Mouse (Mus musculus) spleen, postnatal 4 days (tissue): ENCODE data around the gene Arhgef25.

Experiments
- DNase-seq, 2 experiments: peaks; one replicate each; pipeline ENCODE4 v3.0.0; 2022; ENCODE audit warnings: low spot score in 2 of 2

The Arhgef25 gene

DNA sequence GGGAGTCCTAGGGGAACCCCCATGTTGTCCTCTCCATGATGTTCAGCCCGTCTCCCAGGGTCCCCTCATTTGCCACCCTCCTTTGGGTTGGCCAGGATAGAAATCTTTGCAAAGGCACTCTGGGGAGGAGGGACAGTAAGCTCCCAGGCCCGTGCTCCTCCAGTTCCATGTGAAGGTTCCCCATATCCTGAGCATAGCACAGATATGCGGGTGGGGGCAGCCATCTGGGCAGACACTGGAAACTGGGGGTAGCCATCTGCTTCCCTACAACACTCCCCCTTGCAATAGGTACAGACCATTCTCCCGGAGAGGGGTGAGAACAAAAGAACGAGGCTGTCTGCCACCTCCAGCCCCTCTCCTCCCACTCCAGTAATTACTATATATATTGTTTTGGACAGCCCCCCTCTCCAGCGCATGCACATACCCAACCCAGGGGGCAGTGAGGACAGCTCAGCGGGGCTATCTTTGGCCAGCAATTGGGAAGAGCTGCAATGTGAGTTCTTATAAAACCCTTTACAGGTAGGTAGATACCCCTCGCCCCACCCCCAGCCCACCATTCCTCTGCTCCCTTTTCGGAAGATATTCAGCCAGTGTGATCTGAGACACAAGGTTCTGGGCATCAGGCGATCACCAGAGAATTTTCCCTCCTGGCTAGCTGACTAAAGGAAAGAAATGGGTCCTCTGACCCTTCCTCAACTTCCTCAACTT lies 2.4 kb downstream of the Arhgef25 start:
- no peak for DNase-seq

DNA sequence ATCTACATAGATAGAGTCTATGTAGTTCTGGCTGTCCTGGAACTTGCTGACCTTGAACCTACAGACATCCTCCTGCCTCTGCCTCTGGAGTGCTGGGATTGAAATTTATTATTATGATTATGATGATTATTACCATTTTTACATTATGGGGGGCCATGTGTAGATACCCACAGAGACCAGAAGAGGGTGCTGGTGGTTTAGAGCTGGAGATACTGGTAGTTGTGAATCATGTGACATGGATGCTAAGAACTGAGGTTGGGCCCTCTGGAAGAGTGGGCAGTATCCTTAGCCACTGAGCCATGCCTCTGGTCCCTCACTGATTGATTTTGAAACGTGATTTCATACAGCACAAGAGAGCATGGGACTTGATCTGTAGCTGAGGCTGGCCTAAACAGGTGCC lies 3.4 kb downstream of the Arhgef25 start:
- no peak for DNase-seq

DNA sequence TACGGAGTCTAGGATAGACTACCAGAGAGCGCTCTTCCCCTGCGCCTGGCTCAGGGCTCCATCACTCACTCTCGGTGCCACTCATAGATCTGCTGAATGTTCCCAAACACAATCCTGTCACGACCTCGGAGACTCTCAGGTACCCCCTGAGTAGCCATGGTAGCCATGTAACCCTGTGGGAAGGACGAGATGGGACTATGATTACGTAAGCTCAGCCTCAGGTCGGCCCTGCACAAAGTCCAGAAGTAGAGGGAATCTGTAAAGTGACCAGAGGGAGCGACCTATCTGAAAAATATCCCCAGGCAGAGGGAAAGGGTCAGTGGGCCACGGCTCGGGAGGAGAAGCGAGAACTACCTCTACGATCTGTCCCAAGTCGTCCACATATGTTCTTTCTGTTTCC lies 4.4 kb downstream of the Arhgef25 start:
- DNase-seq = no peak

DNA sequence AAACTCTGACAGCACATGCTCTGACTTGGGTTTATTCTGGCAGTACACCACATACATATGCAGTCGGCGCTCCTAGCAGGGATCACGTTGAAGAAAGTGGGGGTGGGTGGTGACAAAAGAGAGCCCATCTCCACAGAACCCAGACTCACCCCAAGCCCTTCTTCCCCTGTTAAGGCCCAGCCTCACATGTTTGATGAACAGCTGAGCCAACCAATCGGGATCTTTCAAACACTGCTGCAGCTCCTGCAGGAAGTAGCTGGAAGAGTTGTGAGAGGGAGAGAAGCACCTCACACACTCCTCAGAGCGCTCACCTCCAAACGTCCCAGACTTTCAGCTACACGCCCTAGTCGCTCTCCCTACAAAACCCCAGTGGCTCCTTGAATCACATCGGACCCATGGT lies 4.8 kb downstream of the Arhgef25 start:
- DNase-seq = no peak

DNA sequence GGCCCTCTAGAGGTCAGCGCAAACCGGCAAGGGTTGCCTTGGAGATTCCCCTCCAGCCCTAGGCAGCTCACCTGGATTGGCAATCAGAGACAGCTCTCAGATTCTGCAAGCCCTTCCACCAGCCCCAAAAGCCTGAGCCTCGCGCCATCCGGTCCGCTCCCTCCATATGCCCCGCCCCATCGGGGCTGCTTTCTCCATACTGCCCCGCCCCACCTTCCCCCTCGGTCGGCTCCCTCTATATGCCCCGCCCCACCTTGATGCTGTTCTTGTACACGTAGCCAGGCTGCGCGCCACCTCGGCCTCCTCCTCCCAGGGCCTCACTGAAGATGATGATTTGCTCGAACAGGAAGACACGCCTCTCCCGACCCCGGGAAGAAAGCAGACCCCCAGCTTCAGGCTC lies 6.1 kb downstream of the Arhgef25 start:
- no peak for DNase-seq

DNA sequence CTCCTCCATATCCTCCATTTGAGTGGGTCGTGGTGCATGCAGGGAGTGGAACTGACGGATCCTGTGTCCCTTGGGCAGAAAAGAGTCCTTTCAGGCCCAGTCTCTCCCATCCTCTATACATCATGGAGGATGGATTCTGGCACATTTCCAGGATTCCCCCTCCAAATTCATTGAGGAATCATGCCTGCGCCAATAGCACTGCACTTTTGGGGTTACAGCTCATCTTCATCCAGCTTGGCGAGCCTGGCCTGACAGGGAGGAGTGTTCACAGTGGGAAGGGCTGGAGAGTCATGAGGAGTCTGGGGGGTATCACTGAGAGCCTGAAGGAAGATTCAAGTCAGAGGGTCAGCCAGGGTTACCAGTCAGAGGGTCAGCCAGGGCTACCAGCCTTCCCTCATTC lies 7.3 kb downstream of the Arhgef25 start:
- no peak for DNase-seq

DNA sequence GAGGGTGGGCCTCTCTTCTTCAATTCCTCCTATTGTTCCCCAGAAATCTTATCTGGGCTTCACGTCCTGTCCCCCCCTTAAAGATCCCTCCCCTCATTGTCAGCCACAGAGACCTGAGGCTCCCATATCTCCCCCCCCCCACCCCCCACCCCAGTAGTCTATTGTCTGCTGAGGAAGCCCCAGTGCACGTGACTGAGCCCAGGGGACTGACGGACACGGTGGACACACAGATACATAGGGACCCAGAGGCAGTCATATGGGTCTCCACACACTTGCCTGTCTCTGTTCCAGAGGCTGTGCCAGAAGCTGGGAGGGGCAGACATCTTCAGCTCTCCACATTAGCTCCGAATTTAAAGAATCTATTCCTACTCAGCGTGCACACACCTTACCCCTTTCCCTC lies 8.3 kb downstream of the Arhgef25 start:
- no peak for DNase-seq

DNA sequence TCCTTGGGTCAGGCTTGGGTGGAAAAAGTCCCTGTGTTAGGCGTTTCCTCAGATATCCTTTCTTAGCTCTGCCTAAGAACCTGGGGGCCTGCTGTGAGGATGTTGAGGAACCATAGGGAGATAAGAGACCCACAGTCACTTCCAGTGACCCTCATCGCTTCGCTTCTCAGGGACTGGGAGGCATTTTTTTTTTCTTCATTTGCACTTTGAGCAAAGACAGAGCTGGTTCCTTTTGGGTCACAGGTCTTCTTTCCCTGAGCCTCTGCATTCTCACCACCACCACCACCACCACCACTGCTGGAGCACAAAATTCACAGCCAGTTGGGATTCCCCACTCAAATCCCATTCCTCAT lies 9.2 kb downstream of the Arhgef25 start:
- no peak for DNase-seq

DNA sequence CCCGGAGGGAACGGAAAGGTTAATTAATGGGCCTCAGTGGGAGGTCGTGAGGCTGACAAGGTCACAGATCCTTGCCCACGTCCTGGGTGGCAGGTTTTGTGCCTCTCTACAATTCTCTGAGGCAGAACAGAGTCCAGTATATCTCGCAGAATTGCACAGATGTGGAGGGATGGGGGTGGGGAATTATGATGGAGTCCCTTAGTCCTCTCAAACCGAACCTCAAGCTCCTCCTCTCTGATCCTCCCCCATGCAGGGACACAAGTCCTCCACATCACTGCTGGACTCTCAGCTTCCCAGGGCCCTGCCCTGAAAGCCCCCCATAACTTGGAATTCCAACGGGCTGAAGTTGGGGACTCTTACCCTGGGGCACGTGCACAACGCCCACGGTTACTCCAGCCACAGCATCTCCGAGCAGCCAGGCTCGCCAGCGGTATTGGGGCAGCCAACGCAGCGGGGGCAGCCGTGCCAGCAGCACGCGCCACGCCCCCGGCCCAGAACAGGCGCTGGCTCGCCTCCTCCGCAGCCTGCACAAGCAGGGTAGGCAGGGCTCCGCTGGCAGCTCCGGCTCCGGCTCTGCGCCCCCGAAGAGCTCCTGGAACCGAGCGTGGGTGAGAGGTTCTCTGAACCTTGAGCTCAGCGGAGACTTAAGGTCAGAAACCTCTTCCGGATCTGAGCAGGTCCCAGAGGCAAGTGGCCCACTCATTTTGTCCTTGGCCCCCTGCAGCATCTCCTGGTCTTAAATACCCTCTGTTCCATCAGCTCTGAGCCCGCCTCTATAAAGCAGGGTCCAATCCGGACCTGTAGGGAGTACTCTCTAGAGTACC lies 9.8 kb downstream of the Arhgef25 start, which contains the start of gene Slc26a10:
Slc26a10 (minus strand) TSS at position 775 of the 824 bp plus-strand sequence.
- DNase-seq = no peak

DNA sequence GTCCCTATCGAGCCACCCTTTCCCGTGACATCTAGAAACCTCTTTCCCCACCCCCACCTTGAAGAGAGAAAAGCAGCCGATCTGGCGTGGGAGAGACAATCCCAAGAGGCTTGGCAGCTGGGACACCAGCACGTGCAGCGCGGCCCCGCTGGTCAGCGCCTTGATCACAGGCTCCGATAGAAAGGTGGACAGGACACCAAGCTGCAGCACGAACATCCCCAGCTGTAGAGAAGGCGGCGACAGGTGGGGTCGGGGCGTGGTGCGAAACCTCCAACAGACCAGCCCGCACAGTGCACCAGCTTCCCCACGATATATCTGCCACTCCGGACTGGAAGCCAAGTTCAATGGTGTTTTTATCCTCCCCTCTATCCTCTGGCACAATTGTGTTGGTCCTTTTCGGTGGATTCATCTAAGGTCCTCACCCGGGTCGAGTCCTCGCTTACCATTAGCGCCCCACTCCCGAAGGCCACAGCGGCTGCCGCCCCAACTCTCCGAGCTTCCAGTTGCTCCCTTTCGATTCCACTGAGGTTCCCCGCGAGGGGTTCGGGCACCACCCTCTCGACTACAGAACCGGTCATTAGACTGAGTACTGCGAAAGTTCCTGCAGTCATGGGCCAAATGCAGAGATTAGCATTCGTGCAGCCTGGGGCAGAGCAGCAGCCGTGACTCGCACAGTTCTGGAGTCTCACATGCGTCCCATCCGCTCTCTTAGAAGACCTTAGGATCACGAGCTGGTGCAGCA lies 11.4 kb downstream of the Arhgef25 start:
- peak in 1 of 2 experiments; percentile 66 for DNase-seq

DNA sequence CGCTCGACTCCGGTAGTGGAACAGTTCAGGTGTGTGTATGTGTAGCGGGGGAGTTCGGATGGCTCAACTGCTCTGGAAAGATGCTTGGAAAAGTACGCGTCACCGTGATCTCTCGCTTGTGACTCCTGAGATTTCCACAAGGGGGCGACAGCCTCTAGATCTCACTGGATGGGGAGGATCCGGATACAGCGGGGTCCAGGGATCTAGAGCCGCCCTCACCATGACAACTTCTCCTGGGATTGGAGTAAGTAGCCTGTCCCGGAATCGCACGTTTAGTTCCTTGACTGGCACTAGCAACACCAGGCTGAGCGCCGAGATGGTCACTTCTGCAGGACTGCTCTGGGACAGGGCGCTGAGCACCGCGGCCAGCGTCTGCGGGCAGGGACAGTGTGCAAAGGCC lies 12.2 kb downstream of the Arhgef25 start:
- peak; percentile 61 to 84 for DNase-seq

DNA sequence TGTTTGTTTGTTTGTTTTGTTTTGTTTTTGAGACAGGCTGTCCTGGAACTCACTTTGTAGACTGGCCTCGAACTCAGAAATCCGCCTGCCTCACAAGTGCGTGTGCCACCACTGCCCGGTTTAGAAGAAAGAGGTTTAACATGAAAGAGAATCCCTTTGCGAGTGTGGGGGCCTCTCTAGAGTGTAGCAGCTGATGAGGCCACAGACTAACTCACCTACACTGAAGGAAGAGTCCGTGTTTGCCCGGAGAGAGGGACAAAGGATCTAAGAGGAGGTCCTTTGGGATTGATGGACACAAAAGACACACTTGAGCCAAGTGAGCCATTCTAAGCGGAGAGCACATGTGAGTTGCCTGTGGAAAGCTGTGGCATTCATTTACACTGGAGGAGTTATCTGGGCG lies 12.6 kb downstream of the Arhgef25 start:
- DNase-seq = peak; percentile 12 to 57

DNA sequence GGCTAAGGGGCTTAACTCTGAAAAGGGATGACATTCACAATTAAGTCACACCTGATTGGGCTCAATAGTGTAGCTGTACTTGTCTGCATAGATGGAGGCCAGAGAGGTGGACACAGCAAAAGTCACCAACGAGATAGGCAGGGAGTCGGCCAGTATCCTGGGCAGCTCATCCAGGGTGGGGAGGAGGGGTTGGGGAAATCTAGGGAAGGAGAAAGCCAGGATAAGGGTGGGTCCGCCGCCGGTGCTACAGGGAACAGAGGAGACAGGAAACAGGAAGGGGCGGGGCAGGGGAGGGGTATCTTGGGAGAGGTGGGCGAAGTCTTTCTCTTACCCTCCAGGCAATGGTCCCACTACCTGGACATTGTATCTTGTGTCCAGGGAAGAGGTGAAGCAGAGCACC lies 13.1 kb downstream of the Arhgef25 start:
- peak in 1 of 2 experiments; percentile 59 for DNase-seq

DNA sequence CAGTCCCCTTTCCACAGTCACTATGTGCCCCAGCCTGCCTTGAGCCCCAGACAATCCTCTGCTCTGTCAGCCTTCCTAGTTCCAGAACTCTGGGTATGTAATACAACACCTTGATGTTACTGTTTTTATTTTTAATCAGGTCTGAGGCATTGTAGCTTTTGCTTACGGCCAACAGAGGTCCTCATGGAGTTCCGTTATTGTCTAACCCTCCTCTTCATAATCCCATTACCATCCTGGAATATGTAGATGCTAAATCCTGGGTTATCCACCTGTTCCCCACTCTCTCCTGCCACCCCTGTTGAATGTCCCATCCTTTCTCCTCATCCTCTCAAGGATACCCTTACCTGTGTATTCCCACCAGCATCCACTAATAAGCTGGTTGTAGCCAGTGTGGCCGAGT lies 13.7 kb downstream of the Arhgef25 start:
- no peak for DNase-seq

DNA sequence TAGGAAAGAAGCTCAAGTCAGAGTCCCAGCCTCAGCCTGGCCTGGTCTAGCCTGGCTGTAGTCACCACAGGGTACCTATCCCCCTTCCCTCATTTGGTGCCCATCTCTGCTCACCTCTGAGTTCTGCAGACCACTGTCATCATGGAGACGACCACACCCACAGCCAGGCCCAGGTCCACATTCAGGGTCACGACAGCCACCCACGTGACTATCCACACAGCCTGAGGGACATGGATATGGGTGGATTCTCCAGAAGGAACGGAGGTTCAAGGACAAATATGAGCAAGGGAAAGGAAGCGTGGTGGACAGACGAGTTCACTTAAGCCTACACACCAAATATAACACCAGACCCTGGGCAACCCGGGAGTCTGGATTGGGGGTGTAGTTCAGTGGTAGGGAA lies 15.7 kb downstream of the Arhgef25 start:
- peak in 1 of 2 experiments; percentile 59 for DNase-seq

DNA sequence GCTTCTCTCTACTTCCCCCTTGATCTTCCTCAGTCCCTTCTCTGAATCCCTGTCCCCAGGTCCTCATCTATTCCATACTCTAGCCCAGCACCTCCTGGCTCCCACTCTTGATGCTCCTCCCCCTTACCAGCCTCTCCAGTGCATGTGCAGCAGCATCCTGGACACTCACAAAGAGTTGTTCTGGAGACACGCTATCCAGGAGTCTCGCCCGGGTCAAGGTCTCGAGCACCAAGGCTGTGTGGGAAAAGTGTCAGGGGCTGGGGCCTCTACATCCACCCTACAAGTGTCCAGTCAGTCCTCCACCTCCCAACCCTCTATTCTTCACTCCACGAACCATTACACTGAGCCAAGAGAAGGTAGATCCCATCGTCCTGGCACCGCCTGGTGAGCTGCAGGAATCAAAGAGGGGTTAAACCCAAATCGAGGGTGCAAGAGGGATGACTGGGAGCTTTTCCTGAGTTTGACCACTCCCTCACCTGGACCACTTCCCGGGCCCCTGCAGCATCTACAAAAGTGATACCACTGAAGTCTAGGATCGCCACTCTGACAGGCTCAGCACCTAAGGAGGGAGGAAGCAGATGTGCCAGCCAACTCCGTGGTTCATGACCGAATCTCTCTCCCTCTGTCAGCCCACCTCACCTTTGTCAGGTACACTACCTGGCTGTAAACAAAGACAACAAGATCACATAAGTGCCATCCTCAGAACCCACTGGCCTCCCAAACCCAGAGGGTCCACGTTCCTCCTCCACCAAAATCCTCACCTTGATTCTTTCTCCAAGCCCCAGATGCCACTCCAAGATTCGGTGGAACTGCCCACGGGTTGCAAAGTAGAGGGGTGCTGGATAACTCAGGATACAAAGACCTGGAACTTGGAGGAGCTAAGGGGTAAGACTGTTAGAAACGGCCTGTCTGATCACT lies 16.5 kb downstream of the Arhgef25 start:
- peak in 1 of 2 experiments; percentile 64 for DNase-seq

DNA sequence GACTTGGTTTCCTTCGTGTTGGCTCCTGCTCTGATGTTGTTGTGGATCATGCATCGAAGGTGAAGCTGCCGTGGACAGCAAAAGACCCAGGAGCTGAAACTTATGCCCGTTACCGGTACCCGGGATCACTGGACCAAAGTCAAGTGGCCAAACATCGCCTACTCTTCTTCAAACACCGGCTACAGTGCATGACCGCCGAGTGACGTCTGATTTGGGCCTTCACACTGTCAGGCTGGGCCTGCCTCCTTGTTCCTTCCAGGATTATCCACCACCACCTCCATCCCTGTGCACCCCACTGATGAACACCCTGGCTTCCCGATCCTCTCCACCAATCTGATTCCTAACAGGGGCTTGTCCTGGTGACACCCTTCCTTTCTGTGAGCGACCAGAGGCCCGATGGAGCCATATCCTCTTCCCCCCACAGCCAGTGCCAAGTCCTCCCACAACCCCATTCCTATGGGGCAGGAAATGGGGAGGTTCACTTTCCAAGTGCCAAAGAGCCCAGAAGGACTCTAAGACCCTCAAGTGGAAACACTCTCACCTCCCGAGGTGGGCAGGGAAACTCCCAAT lies 18.2 kb downstream of the Arhgef25 start:
- DNase-seq = no peak

DNA sequence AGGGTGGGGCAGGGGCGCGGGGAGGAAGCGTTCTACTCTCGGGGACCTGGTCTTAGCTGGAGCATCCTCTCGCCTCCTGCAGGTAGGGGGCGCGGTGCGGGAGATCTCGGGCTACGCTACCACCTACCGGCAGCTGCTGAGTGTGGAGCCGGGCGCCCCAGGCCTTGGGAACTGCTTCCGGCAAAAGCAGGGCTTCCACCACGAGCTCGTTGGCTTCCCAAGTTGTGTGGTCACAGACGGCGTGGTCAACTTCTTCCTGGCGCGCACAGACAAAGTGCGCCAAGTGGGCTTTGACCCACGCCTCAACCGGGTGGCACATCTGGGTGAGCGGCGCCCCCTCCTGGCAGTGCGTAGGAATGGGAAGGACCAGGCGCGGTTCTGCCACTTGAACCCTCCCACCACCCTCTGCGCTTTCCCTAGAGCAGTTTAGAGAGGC lies 19.0 kb downstream of the Arhgef25 start:
- peak; percentile 82 to 94 for DNase-seq

DNA sequence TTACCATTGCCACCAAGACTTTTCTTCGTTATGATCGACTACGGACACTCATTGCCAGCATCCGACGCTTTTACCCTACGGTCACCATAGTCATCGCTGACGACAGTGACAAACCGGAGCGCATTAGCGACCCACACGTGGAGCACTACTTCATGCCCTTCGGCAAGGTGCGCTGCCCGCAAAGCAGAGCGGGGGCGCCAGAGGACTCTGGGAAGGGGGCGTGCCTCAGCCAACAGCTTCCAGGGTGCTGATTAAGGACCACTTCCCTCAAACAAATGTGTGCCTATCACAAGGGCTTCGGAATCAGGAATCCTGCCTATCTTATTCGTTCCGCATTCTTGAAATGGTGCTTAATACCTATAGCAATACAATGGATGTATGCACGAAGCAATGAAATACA lies 19.9 kb downstream of the Arhgef25 start:
- DNase-seq = peak in 1 of 2 experiments; percentile 76

DNA sequence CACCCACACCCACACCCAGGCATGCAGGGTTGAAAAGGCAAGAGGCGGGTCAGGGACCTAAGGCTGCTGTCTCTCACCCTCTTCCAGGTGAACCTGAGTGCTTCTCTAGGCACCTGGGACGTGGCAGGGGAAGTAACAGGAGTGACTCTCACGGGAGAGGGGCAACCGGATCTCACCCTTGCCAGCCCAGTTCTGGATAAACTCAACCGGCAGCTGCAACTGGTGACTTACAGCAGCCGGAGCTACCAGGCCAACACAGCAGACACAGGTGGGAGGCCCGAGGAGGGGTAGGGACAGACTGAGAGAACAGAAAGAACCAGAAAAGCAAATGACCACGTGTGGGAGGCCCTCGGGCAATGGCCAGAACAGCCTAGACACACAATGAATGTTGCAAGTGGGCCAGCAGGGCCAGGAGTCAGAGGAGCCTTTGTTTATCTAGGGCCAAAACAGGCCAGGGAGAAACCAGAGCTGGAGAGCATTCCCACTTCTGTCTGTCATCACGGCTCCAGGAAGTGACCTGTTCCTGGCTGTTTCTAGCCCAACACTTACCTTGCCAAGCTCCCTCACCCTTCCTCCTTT lies 22.2 kb downstream of the Arhgef25 start:
- DNase-seq = peak in 1 of 2 experiments; percentile 65
